Mouse (Mus musculus): ENCODE data around the gene Klk4.

The Klk4 gene

DNA sequence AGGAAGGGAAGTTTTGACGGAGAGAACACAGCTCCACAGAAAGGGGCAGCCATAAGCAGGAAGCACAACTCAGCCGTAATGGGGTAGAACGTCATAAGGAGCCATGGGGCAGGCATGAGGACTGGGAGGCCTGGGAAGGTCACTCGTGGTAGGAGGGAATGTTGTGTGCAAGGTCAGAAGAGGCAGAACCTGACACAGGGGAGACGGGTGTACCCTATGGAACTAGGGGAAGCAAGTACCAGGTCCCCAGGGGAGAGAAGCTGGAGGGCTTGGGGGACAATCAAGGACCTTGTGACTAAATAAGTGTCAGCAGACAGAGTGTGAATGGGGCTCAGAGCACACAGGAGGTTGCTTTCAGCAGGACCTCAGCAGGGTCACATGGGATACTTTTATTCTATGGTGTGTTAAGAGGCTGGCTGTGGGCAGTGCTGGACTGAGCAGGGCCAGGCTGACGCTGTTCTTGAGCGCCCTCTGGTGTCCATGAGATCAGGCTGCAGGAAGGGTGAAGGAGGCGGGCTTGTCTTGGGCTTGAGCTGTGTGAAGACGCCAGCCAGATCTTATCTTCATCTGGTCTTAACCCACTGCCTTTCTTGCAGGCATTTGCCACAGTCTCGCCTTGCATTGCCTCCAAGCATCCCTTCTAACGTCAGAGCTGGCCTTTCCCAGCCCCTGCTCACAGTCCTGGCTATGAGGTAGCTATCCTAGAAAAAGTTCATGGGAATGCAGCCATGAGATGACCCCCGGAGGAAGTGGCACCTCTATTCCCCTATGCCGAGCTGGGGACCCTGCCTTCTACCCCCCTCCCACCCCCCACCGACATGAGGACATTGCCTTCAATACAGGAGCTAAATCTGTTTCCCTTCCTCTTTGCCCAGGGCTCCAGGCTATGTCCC is 38.8 kb downstream of the Klk4 start:
- DNase-seq (ENCODE audit: low spot score): no peak

DNA sequence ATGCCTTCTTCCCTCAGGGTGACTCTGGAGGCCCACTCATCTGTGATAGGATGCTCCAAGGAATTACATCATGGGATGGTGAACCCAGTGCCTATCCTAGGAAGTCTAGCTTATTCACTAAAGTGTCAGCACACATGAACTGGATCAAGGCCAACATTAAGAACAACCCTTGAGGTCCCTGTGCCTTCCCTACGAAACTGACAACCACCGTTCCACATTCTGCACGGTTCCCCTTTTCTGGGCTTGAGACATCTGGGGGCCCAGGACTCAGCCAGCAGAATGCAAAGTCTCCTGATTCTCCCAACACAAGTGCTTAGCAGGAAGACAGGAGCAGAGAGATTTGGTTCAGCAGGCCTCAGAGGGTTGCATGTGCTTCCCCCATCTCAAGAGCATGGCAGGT is 39.6 kb downstream of the Klk4 start:
- no peak for DNase-seq (ENCODE audit: low spot score)

DNA sequence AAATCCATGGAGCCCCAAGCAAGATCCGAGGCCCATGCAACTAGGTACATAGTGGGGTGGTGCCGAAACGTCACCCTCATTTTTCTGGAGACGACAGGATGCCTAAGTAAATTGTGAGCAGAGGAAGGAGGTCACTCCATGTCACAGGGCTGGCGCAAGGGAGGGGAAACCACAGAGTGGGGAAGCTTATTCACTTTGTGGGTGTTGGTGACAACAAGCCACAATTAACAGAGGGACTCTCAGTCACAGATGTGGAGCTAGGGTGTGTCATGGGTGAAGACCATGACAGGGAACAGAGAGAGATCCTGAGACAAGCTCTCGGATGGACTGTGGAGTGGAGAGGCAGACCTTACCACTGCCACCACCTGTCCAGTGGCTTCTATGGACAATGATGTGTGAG is 40.1 kb downstream of the Klk4 start:
- DNase-seq (ENCODE audit: low spot score): no peak

DNA sequence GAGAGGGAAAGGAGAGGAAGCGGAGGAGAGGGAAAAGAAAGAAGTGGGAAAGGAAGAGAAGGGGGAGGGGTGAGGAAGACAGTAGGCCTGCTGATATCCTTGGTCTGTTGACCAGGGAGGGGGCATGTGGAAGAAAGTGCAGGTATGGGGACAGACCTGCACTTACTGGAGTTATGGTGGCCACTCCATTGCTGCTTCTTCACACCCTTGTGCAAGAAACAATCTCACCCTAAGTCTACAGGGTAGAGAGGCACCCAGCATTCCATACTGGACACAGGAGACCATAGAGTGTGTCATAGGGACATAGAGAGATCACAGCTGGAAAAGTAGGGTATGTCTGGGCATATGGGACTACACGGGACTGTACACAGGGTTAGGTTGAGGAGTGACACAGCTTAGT is 41.0 kb downstream of the Klk4 start:
- no peak for DNase-seq (ENCODE audit: low spot score)

DNA sequence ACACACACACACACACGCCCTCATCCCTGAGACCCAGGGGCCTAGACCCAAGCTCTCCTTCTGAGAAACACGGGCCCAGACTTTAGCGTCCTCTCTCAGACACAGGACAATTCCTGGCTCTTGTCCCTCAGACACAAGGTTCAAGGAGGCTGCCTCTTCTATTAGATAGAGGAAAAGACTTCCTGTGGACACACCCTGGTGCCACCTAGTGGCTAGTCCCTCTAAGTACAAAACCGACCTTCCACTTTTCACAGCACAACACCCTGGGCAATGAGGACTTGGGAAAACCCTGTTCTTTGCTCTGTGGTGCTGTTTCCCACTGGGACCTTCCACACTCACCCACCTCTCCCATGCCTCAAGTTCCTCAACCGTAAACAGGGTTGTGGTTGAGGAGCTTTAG is 45.0 kb downstream of the Klk4 start:
- no peak for DNase-seq (ENCODE audit: low spot score)

DNA sequence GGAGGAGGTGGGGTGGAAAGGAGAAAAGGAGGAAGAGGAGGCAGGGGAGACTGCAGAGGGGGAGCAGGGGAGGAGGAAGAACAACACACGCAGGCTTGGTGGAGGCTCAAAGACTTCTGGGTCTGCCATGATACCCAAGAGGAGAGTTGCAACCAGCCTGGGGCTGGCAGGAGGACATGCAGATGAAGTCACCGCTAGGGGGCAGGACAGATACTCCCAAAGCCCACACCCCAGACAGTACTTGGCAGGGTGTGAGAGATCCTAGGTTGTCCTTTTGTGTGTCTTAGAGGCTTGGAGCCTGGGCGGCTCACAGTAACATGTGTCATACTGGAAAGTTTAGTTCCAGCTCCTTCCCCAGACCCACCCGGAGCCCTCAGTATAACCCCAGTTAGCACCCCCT is 47.6 kb downstream of the Klk4 start:
- DNase-seq (ENCODE audit: low spot score): no peak

DNA sequence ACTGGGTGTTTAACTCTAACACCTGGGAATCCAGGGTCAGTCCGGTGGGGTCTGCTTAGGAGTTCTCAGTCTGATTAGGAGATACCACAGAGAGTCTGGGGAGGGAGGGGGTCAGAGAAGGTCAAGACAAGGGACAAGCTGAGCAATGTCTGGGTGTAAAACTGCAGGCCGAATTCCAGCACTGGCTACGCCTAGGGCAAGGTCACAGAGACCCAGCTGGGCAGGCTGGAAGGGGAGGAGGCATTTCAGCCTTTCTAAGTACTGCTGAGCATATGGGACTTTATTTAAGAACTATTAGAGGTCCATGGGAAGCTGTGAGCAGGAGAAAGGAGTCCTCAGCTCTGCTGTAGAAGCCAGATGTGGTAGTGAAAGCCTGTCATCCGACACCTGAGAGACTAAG is 51.4 kb downstream of the Klk4 start:
- DNase-seq (ENCODE audit: low spot score): no peak

DNA sequence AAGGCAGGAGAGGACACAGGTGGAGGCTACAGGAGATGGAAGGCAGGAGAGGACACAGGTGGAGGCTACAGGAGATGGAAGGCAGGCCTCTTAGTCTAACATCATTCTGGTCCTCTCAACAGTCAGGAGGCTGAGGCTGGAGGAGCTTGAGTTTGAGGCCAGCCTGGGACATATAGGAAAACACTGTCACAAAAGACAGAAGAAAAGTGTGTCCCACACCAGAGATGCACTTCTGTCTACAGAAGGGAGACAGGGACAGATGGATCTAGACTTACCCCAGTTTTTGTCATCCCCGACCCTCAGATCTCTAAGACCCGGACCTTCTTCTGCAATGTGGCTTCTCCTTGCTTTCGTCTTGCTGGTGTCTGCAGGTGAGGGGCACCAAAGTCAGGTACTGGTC is 52.5 kb downstream of the Klk4 start, which contains the start of gene Klk15:
TSS of gene Klk15 (plus strand) at position 301 of the 400 bp plus-strand sequence.
- no peak for DNase-seq (ENCODE audit: low spot score)

DNA sequence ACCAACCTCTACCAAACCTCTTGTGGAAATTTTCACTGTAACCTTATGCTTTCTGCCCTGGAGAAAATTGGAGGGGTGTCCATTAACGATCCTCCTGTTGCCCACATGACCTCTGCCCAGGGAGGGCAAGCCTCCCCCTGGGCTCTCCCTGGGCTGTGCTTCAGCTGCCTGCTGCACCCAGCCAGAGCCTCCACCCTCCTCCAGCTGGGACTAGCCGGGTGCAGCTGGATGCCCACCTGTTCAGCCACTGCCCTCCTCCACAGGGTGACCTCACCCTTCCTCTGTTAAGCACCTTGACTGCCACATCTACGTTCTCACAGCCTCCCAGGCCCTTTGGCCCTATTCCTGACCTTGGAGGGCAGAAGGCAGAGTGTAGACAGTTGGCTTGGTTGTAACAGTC is 53.8 kb downstream of the Klk4 start:
- no peak for DNase-seq (ENCODE audit: low spot score)
